Mouse (Mus musculus) bone marrow macrophage, adult 2 months (primary cell): ENCODE results near the gene Ipo9. TPM values are rescaled to one million over a fixed set of nuclear protein-coding genes. Genes with fewer than 3 reads are reported as not detected.
A peak's percentile ranks its signal among the peaks of the same experiment; 100 is the strongest.

Experiments
- H3K27ac ChIP-seq: 2 replicates; pipeline ENCODE4 v1.5.1; 2012; ENCODE audit warnings: low read depth, low read length; ENCODE audit not compliant: insufficient read depth
- H3K4me1 ChIP-seq: 2 replicates; pipeline ENCODE4 v1.6.1; 2012; ENCODE audit warnings: low read length; ENCODE audit not compliant: control insufficient read depth, insufficient read depth
- H3K4me3 ChIP-seq: 2 replicates; pipeline ENCODE4 v1.5.1; 2012; ENCODE audit warnings: mild to moderate bottlenecking, low read length, moderate library complexity; ENCODE audit not compliant: insufficient read depth
- CTCF ChIP-seq: IDR thresholded peaks from 2 replicates; pipeline ENCODE4 v1.5.1; 2012; ENCODE audit warnings: low read depth, mild to moderate bottlenecking, low read length, moderate library complexity
- POLR2A ChIP-seq: IDR thresholded peaks from 2 replicates; pipeline ENCODE4 v1.6.1; 2012; ENCODE audit warnings: mild to moderate bottlenecking, low read depth, low read length, borderline replicate concordance
- polyA plus RNA-seq: library from polyadenylated mRNA; stranded (reverse); fragments of >200 nt; gene quantifications from 2 replicates; pipeline ENCODE4 v1.2.4, GENCODE M21; 2012; ENCODE audit not compliant: missing spikeins, insufficient read depth, insufficient read length

Ipo9 gene
- polyA plus RNA-seq, 1 experiment, result 32.3 TPM

DNA sequence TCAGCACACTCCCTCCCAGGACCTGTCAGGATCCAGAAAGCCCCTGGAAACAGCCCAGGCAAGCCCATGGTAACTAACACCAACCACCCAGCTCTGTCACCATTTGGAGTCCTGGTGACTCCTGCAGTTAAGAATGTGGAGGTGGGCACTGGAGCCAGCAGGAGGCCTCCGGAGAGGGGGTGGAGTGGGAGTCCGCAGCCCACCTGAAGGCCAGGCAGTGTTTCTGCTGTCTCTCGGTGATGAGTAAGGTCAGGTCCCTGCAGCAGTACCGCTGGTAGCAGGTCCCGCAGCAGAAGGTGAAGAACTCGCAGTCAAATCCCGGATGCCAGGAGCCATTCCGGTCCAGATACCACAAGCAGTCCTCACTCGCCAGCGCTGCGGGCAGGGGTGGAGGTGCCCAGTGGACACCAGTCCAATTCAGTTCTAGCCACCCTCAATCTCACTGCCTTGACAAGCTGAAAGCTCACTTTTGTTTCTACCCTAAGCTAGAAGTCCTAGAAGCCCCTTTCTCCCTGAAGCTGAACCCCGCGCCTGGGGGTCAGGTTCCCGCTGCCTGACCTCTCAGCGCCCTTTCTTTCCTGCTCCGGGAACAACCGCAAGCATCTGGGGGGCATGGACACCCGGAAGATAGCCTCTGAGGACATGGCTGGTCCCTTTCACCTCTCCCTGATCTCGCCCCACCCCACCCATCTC, 56.0 kb downstream of the Ipo9 start:
- peak overlapping the region; percentile 52 for H3K4me3 ChIP-seq
- TF ChIP-seq POLR2A, result no peak
- H3K27ac ChIP-seq, result no peak overlapping the region
- peaks cover 8% of the 10 kb centered on the region for H3K4me1 ChIP-seq

DNA sequence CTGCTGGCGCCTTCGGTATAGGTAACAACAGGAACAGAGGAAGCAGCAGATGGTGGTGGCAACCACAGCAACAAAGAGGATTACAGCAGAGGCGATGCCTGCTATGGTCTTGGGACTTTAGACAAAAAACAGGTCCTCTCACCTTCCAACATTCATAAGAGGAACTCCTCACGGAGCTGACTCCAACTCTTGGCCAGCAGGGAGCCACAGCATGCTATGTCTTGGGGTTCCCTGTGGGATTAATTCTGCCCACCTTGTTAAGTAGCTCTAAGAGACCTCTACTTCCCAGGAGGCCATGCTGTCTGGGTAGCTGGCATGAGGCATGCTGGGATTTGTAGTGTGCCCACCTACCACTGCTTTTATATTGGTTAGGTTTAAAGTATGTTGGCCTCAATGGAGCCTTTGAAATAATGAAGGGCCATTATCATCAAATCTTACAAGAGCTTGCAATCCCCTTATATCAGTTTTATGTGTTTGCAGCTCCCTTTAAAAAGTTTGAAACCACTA, 57.1 kb downstream of the Ipo9 start:
- Histone ChIP-seq H3K27ac (no peak overlapping the region), H3K4me1 (peaks cover 8% of the 10 kb centered on the region), H3K4me3 (no peak overlapping the region)
- TF ChIP-seq POLR2A (no peak), CTCF (no peak)

DNA sequence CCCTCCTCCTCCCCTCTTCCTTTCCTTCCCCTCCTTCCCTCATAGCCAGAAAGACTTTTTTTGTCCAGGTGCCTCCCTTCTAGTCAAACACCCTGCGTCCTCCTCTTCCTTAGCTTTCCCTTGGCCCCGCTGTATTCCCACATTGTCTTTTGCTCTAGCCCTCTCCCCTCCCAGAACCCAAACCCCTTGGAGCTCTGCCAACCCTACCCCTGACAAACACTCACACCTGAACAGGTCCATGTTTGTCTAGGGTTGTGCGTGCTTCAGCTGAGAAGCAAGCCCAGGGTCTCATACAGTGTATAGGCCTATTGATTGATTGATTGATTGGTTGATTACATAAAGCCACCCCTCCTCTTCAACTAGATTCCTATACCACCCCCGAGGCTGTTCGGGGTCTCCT, 60.9 kb downstream of the Ipo9 start:
- peaks cover 8% of the 10 kb centered on the region for H3K4me1 ChIP-seq
- no peak overlapping the region for H3K4me3 ChIP-seq
- H3K27ac ChIP-seq, result no peak overlapping the region
- TF ChIP-seq CTCF (no peak), POLR2A (no peak)

DNA sequence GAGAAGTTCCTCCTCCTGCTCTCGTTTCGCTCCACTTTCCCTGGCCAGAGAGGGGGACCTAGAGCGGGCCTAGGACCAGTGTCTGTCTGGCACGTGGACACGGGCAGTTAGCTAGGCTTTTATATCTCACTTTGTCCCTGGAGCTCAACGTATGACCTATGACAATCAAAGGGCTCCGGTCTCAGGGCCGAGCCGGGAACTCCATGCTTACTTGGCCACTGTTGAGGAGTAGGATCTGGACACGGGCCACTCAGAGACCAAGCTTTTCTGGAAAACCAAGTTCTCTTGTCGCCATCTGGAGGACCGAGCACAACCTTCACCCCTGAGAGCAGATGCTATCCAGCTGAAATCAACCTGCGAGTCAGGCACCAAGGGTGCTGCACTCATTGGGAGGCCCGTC, 61.3 kb downstream of the Ipo9 start:
- TF ChIP-seq POLR2A, result no peak
- TF ChIP-seq CTCF, result no peak
- H3K4me3 ChIP-seq, result peak overlapping the region; percentile 18
- H3K27ac ChIP-seq, result no peak overlapping the region
- peaks cover 8% of the 10 kb centered on the region for H3K4me1 ChIP-seq

DNA sequence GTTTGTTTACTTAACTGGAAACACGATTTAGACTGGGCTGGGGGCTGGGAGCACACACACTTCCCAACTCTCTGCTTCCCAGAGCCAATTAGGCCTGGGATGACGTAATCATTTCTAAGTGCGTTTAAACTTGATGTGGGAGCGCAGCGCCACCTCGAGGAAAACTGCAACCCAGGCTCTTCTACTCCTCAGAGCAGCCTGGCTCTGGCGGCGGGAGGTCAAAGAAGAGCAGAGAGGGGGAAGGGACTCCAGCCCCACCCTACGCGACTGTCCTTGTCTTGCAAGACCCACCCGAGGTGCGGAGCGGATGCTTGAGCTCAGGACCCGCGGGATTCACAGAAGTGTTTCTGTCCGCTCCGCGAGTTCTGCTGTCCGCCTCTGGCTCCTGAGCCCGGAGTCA, 62.1 kb downstream of the Ipo9 start:
- TF ChIP-seq POLR2A (no peak), CTCF (peak; percentile 78)
- no peak overlapping the region for H3K27ac ChIP-seq
- H3K4me1 ChIP-seq, result peaks cover 8% of the 10 kb centered on the region
- H3K4me3 ChIP-seq, result peak overlapping the region; percentile 54

DNA sequence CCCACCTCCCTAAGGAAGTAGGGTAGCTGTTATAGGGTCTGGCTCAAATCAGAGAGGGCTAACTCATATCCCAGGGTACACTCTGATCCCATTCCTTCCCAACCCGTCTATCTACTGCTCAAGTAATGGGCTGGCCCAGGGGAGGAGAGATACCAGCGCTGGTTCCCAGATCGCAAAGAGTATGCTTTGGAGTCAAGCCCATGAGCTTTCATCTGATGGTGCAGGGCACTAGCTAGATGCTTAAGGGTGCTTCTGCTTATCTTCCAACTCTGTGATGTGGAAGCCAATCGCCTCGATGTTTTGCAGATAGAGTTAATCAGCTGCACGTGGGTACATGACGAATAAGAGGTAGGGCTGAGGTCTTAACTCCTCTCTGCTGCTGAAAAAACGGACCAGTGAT, 62.7 kb downstream of the Ipo9 start:
- no peak for TF ChIP-seq CTCF
- TF ChIP-seq POLR2A, result no peak
- Histone ChIP-seq H3K4me1 (peaks cover 8% of the 10 kb centered on the region), H3K4me3 (no peak overlapping the region), H3K27ac (no peak overlapping the region)

DNA sequence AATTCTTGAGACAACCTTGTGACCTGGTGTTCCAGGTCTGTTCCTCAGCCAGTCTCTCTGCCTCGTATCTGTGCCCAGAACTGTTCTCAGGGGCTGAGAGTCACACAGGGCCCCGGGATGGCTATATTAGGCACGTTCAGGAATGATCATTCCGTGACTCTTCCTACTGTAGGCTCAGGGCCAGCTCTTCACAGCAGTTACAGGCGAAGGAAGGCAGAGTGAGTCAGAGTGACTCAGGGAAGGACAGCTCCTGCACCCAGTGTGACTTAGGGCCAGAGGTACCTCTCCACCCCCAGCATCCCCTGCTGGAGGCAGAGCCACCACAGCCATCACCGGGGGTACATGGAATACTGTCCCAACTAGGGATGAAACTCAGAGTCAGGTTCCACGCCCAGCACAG, 63.3 kb downstream of the Ipo9 start:
- Histone ChIP-seq H3K27ac (no peak overlapping the region), H3K4me1 (peaks cover 8% of the 10 kb centered on the region), H3K4me3 (no peak overlapping the region)
- TF ChIP-seq CTCF (no peak), POLR2A (no peak)

DNA sequence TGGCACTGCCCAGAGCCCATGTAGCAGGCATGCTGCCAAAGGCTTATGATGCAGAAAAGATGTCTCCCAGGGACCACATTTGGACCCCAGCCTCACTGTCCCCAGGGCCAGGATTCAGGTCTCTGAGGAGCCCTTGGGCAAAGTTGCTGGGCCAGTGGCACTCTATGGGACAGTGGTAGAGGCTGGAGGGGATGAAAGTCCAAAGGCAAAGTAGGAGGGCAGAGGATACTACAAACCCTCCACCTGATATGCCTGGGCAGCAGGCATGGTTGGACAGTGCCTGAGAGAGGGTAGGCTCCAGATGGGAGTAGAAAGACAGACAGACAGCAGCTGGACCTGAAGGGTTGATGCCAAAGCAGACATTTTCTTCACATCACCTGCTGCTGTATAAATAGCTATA, 63.9 kb downstream of the Ipo9 start:
- no peak overlapping the region for H3K4me3 ChIP-seq
- H3K27ac ChIP-seq, result no peak overlapping the region
- peaks cover 8% of the 10 kb centered on the region for H3K4me1 ChIP-seq
- TF ChIP-seq POLR2A (no peak), CTCF (no peak)

DNA sequence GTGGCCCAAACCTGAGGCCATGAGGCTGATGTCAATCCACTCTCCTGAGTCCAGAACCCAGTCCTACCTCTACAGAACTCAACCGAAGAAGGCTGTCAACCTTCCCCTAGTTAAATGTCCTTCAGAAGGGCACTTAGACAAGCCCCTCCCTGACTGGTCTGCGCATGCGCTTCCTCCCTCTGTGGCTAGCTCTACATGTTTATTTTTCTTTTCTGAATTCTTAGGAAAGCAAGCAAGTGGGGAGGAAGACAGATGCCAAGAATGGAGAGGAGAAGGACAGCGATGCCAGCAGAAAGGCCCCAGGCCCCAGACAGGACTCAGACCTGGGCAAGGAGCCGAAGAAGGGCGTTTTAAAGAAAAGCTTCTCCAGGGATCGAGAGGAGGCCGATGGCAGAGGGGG, 66.9 kb downstream of the Ipo9 start:
- Histone ChIP-seq H3K4me1 (no peaks in the 10 kb centered on the region), H3K27ac (no peak overlapping the region), H3K4me3 (no peak overlapping the region)
- TF ChIP-seq POLR2A (no peak), CTCF (no peak)

DNA sequence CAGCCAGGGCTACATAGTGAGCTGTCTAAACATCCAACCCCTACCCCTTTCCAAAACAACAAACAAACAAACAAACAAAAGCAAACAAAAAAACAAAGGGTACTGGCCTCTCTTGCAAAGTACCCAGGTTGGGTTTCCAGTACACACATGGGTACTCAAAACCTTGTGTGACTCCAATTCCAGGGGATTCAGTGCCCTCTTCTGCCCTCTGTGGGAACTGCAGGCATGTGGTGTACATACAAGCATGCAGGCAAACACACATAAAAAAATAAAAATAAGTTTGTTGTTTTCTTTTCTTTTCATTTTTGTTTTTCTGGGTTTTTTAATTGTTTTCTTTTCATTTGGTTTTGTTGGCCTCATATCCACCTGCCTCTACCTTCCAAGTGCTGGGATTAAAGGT, 68.2 kb downstream of the Ipo9 start:
- Histone ChIP-seq H3K4me3 (no peak overlapping the region), H3K27ac (no peak overlapping the region), H3K4me1 (no peaks in the 10 kb centered on the region)
- TF ChIP-seq CTCF (no peak), POLR2A (no peak)
